9 mouse cellular contexts compared by ENCODE assay signal in the genomic region with DNA sequence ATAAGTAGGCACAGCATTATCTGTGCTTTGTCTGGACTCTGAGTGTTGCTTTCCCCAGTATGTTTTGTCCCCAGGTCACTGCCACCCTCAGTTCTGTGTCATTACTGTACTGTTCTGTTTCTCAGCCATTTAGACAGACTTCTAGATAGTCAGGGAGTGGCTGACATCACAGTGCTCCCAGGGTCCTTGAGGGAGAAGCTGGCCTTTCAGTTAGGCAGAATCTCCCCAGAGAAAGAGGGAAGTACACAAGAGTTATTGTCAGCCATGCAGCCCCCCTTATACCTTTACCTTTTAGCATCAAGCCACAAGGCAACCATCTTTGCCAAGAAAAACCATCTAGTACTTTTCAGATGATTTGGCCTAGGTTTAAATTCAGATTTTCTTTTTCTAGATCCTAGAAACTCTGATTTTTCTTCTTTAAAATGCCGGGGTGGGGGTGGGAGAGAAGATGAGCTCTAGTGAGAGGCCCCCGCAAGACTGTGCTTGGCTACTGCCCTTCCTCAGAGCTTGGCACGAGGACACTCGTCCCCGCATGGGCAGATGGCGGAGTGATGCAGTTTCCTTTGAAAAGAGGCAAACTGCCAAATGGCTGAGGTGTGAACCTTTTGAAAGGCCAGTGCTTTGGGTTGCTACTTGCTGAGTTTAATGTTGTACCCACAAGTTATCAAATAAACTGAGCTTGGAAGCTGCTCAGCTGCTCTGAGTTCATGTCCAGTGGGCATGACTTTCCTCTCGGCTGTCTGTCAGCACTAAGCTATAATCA. TPM values are rescaled to one million over a fixed set of nuclear protein-coding genes. Genes with fewer than 3 reads are reported as not detected.
DNase-seq lines count a peak whose midpoint lies in the region; ATAC-seq lines count a peak whose summit lies in the region.
"Had no signal": no experiment of that assay in that cellular context is flagged by ENCODE, and none has a peak within 500 bp of the region (broad histone marks: within the 10 kb centered on the region; RNA-seq: fewer than 3 reads in every experiment).

No protein-coding gene starts in this region.

- no peak overlapping the region for H3K27ac ChIP-seq in kidney, embryonic 16.5 days (ENCODE audit: low read length)
- peak overlapping the region; percentile 14; the same call in 1 of the 2 replicates for H3K27ac ChIP-seq in limb, embryonic 15.5 days
- H3K27ac ChIP-seq in midbrain, embryonic 16.5 days (ENCODE audit: low read length) = no peak overlapping the region
- H3K27ac ChIP-seq: embryonic facial prominence, embryonic 10.5 days had no signal

- no peak overlapping the region for H3K4me2 ChIP-seq in kidney, embryonic 16.5 days (replicated peaks; ENCODE audit: low read depth, low read length)
- no peak overlapping the region for H3K4me2 ChIP-seq in limb, embryonic 15.5 days
- H3K4me2 ChIP-seq in midbrain, embryonic 16.5 days (ENCODE audit: low read length) = no peak overlapping the region

- no peaks in the 10 kb centered on the region for H3K27me3 ChIP-seq in kidney, embryonic 16.5 days (ENCODE audit: insufficient read depth, low read length)
- no peaks in the 10 kb centered on the region for H3K27me3 ChIP-seq in limb, embryonic 15.5 days
- H3K27me3 ChIP-seq in midbrain, embryonic 16.5 days (ENCODE audit: control insufficient read depth, insufficient read depth, low read depth, low read length) = no peaks in the 10 kb centered on the region

- peak; percentile 50 for DNase-seq in kidney, adult 18-20 months
- peak; percentile 94 to 95 for DNase-seq in cerebellum, postnatal 10 days
- no peak for DNase-seq in testis, postnatal 14 days (ENCODE audit: low spot score)

- no peaks in the 10 kb centered on the region for H3K9me3 ChIP-seq in kidney, embryonic 16.5 days (ENCODE audit: low read length)
- no peaks in the 10 kb centered on the region for H3K9me3 ChIP-seq in limb, embryonic 15.5 days
- no peaks in the 10 kb centered on the region for H3K9me3 ChIP-seq in midbrain, embryonic 16.5 days (replicated peaks; ENCODE audit: control insufficient read depth, low read length, poor library complexity, severe bottlenecking)
- H3K9me3 ChIP-seq: embryonic facial prominence, embryonic 10.5 days had no signal

- H3K9ac ChIP-seq in kidney, embryonic 16.5 days (replicated peaks; ENCODE audit: low read length) = no peak overlapping the region
- no peak overlapping the region for H3K9ac ChIP-seq in limb, embryonic 15.5 days
- H3K9ac ChIP-seq in midbrain, embryonic 16.5 days (ENCODE audit: low read depth, low read length) = no peak overlapping the region

- no peak for ATAC-seq in kidney, embryonic 16.5 days (ENCODE audit: low FRiP score, low TSS enrichment)
- peak; percentile 78; the same call in 1 of the 2 replicates for ATAC-seq in cerebellum, adult (ENCODE audit: insufficient number of reproducible peaks, low FRiP score, low TSS enrichment)
- ATAC-seq in limb, embryonic 15.5 days (ENCODE audit: insufficient number of reproducible peaks, low FRiP score, low TSS enrichment, low read depth) = no peak
- ATAC-seq in midbrain, embryonic 16.5 days = no peak
- no peak for ATAC-seq in granulocyte monocyte progenitor cell, adult 5-6 weeks (replicated peaks; ENCODE audit: poor library complexity, severe bottlenecking)

- H3K36me3 ChIP-seq in kidney, embryonic 16.5 days (ENCODE audit: insufficient read depth, low read length) = peaks cover 9% of the 10 kb centered on the region
- peaks cover 15% of the 10 kb centered on the region; the same call in 1 of the 2 replicates for H3K36me3 ChIP-seq in limb, embryonic 15.5 days
- peaks cover 5% of the 10 kb centered on the region for H3K36me3 ChIP-seq in midbrain, embryonic 16.5 days (ENCODE audit: control insufficient read depth, insufficient read depth, low read length)

- 57% methylated on average over 7 of the region's 7 CpGs for WGBS in kidney, embryonic 16.5 days
- WGBS in limb, embryonic 15.5 days = 55% methylated on average over 7 of the region's 7 CpGs
- 74% methylated on average over 7 of the region's 7 CpGs for WGBS in midbrain, embryonic 16.5 days

- H3K4me3 ChIP-seq in kidney, embryonic 16.5 days (ENCODE audit: low read length) = no peak overlapping the region
- no peak overlapping the region for H3K4me3 ChIP-seq in limb, embryonic 15.5 days
- H3K4me3 ChIP-seq in midbrain, embryonic 16.5 days (ENCODE audit: low read depth, low read length) = no peak overlapping the region
- H3K4me3 ChIP-seq: embryonic facial prominence, embryonic 10.5 days had no signal

- peaks cover 1% of the 10 kb centered on the region; the same call in 1 of the 2 replicates for H3K4me1 ChIP-seq in kidney, embryonic 16.5 days (ENCODE audit: insufficient read depth, low read length)
- H3K4me1 ChIP-seq in limb, embryonic 15.5 days = peaks cover 35% of the 10 kb centered on the region
- peaks cover 14% of the 10 kb centered on the region for H3K4me1 ChIP-seq in midbrain, embryonic 16.5 days (ENCODE audit: control insufficient read depth, insufficient read depth, low read length)

RNA-seq across cellular contexts. Expression of gene Socs7, which starts 8.2 kb away (rescaled TPM):
- polyA plus RNA-seq in kidney, embryonic 16.5 days (2015; fragmentation: Nextera tagmentation; extraction: Ambion mirVana) = 3.4 and 3.5 TPM in 2 replicates
- polyA plus RNA-seq in limb, embryonic 15.5 days (2015; fragmentation: Nextera tagmentation; extraction: Ambion mirVana) = 3.4 and 4.4 TPM in 2 replicates
- polyA plus RNA-seq in midbrain, embryonic 16.5 days (2015; fragmentation: Nextera tagmentation; extraction: Ambion mirVana) = 8.5 and 9.9 TPM in 2 replicates
- total RNA-seq in granulocyte monocyte progenitor cell, adult 5-6 weeks (2014; fragmentation: Nextera tagmentation) = 5.5 and 6.3 TPM in 2 replicates
- 7.9 and 9.5 TPM in 2 replicates for total RNA-seq in granulocyte monocyte progenitor cell, adult 5-6 weeks (2017)

RNA-seq across cellular contexts. Expression of gene Gpr179, which starts 18.6 kb away (rescaled TPM):
- polyA plus RNA-seq in kidney, embryonic 16.5 days (2015; fragmentation: Nextera tagmentation; extraction: Ambion mirVana) = 0.21 and 0.24 TPM in 2 replicates
- 0.09 and 0.10 TPM in 2 replicates for polyA plus RNA-seq in limb, embryonic 15.5 days (2015; fragmentation: Nextera tagmentation; extraction: Ambion mirVana)
- 0.70 and 0.89 TPM in 2 replicates for polyA plus RNA-seq in midbrain, embryonic 16.5 days (2015; fragmentation: Nextera tagmentation; extraction: Ambion mirVana)
- total RNA-seq in granulocyte monocyte progenitor cell, adult 5-6 weeks (2014; fragmentation: Nextera tagmentation) = 0.71 TPM in 1 of 2 replicates, not detected in the other
- total RNA-seq in granulocyte monocyte progenitor cell, adult 5-6 weeks (2017) = 0.10 and 0.17 TPM in 2 replicates

RNA-seq across cellular contexts. Expression of gene Arhgap23, which starts 44.8 kb away (rescaled TPM):
- polyA plus RNA-seq in kidney, embryonic 16.5 days (2015; fragmentation: Nextera tagmentation; extraction: Ambion mirVana) = 6.0 and 6.2 TPM in 2 replicates
- polyA plus RNA-seq in limb, embryonic 15.5 days (2015; fragmentation: Nextera tagmentation; extraction: Ambion mirVana) = 7.8 and 8.4 TPM in 2 replicates
- 8.6 and 9.6 TPM in 2 replicates for polyA plus RNA-seq in midbrain, embryonic 16.5 days (2015; fragmentation: Nextera tagmentation; extraction: Ambion mirVana)
- total RNA-seq in granulocyte monocyte progenitor cell, adult 5-6 weeks (2014; fragmentation: Nextera tagmentation) = 9.7 and 13.0 TPM in 2 replicates
- total RNA-seq in granulocyte monocyte progenitor cell, adult 5-6 weeks (2017) = 3.4 and 4.0 TPM in 2 replicates

RNA-seq across cellular contexts. Expression of gene Mrpl45, which starts 55.0 kb away (rescaled TPM):
- 56.5 and 59.8 TPM in 2 replicates for polyA plus RNA-seq in kidney, embryonic 16.5 days (2015; fragmentation: Nextera tagmentation; extraction: Ambion mirVana)
- polyA plus RNA-seq in limb, embryonic 15.5 days (2015; fragmentation: Nextera tagmentation; extraction: Ambion mirVana) = 37.6 and 41.4 TPM in 2 replicates
- 38.2 and 41.6 TPM in 2 replicates for polyA plus RNA-seq in midbrain, embryonic 16.5 days (2015; fragmentation: Nextera tagmentation; extraction: Ambion mirVana)
- 26.6 and 36.0 TPM in 2 replicates for total RNA-seq in granulocyte monocyte progenitor cell, adult 5-6 weeks (2014; fragmentation: Nextera tagmentation)
- 25.7 and 26.6 TPM in 2 replicates for total RNA-seq in granulocyte monocyte progenitor cell, adult 5-6 weeks (2017)
